Mouse (Mus musculus): ENCODE data around the gene Rab34. TPM values are rescaled to one million over a fixed set of nuclear protein-coding genes. Genes with fewer than 3 reads are reported as not detected.

Gene Rab34
- total RNA-seq, 1 experiment from 2014 or later = 89.2 TPM

- DNase-seq = peak; percentile 91
These were observed 23.1 kb upstream of the Rab34 start, which contains the start of gene Traf4 for GRCm38 (mm10) chr11:78164924-78165760. Traf4 (minus strand) TSS chr11:78165589.

- peak; percentile 81 for DNase-seq
These were observed 22.5 kb upstream of the Rab34 start for GRCm38 (mm10) chr11:78165761-78166109.

GRCm38 (mm10) chr11:78166161-78166560, 22.1 kb upstream of the Rab34 start:
- DNase-seq = no peak

GRCm38 (mm10) chr11:78166640-78167039, 21.6 kb upstream of the Rab34 start:
- no peak for DNase-seq

- no peak for DNase-seq
These were observed 20.8 kb upstream of the Rab34 start for GRCm38 (mm10) chr11:78167257-78167959.

- no peak for DNase-seq
These were observed 19.4 kb upstream of the Rab34 start for GRCm38 (mm10) chr11:78168541-78169468.

- DNase-seq = no peak
These were observed 17.9 kb upstream of the Rab34 start for GRCm38 (mm10) chr11:78170306-78170705.

- DNase-seq = no peak
These were observed 16.9 kb upstream of the Rab34 start for GRCm38 (mm10) chr11:78171328-78171727.

GRCm38 (mm10) chr11:78172034-78172747, 16.0 kb upstream of the Rab34 start:
- DNase-seq = no peak

- DNase-seq = no peak
These were observed 15.4 kb upstream of the Rab34 start for GRCm38 (mm10) chr11:78172748-78173383.

GRCm38 (mm10) chr11:78174506-78174905, 13.7 kb upstream of the Rab34 start:
- DNase-seq = no peak

- no peak for DNase-seq
These were observed 12.3 kb upstream of the Rab34 start for GRCm38 (mm10) chr11:78175771-78176401.

- DNase-seq = peak; percentile 94
These were observed 11.8 kb upstream of the Rab34 start, which contains the start of the genes Nek8 and Tlcd1 for GRCm38 (mm10) chr11:78176402-78176862. Nek8 (minus strand) TSS chr11:78176675. Tlcd1 (plus strand) TSS chr11:78176711.

- no peak for DNase-seq
These were observed 11.3 kb upstream of the Rab34 start for GRCm38 (mm10) chr11:78176905-78177331.

- no peak for DNase-seq
These were observed 10.8 kb upstream of the Rab34 start for GRCm38 (mm10) chr11:78177437-78177836.

GRCm38 (mm10) chr11:78177903-78178858, 10.0 kb upstream of the Rab34 start:
- DNase-seq = peak; percentile 97

- DNase-seq = peak; percentile 84
These were observed 9.3 kb upstream of the Rab34 start for GRCm38 (mm10) chr11:78178859-78179437.

- DNase-seq = no peak
These were observed 8.7 kb upstream of the Rab34 start for GRCm38 (mm10) chr11:78179438-78179999.

Measured in adrenal gland, postnatal 14 days (tissue).